ENCODE assay signal across 7 mouse cellular contexts in genomic region chr17:56079921-56080320, GRCm38 (mm10). TPM values are rescaled to one million over a fixed set of nuclear protein-coding genes. Genes with fewer than 3 reads are reported as not detected.
DNase-seq lines count a peak whose midpoint lies in the region; ATAC-seq and TF ChIP-seq lines count a peak whose summit lies in the region.

No protein-coding gene starts in this region.

- H3K27me3 ChIP-seq in hindbrain, embryonic 11.5 days (ENCODE audit: control insufficient read depth, insufficient read depth, low read length): no peaks in the 10 kb centered on the region
- H3K27me3 ChIP-seq in liver, postnatal 0 days (ENCODE audit: insufficient read depth, low read length): no peaks in the 10 kb centered on the region

- ATAC-seq in hindbrain, embryonic 11.5 days (ENCODE audit: low FRiP score): no peak
- no peak for ATAC-seq in liver, postnatal 0 days
- no peak for ATAC-seq in CD4-positive, CD25-positive, alpha-beta regulatory T cell, adult 4 months

- H3K36me3 ChIP-seq in hindbrain, embryonic 11.5 days (ENCODE audit: control insufficient read depth, insufficient read depth, low read length): peaks cover 3% of the 10 kb centered on the region; the same call in 1 of the 2 replicates
- H3K36me3 ChIP-seq in liver, postnatal 0 days (replicated peaks; ENCODE audit: insufficient read depth, low read length): peaks cover 10% of the 10 kb centered on the region

- peak; percentile 16 for DNase-seq in lung, adult 2 months
- DNase-seq in lung, postnatal 14 days: no peak
- peak; percentile 71 for DNase-seq in cerebellum, adult 9-10 months
- no peak for DNase-seq in hindbrain, embryonic 11.5 days (ENCODE audit: low spot score)
- peak; percentile 38 for DNase-seq in liver, postnatal 0 days
- DNase-seq in urinary bladder, postnatal 10 days (ENCODE audit: low spot score): no peak

- no peak for TF ChIP-seq EP300 in liver, postnatal 0 days (IDR thresholded peaks at IDR 0.05; ENCODE audit: low read depth)

- H3K9ac ChIP-seq in hindbrain, embryonic 11.5 days (ENCODE audit: low read depth, low read length): peak overlapping the region; percentile 81
- peak overlapping the region; percentile 91 for H3K9ac ChIP-seq in liver, postnatal 0 days (replicated peaks)

- H3K4me3 ChIP-seq in lung, adult 2 months (replicated peaks; ENCODE audit: extremely low read depth, low read depth, low read length): peak overlapping the region; percentile 89
- peak overlapping the region; percentile 94 for H3K4me3 ChIP-seq in hindbrain, embryonic 11.5 days (ENCODE audit: low read depth, low read length)
- H3K4me3 ChIP-seq in liver, postnatal 0 days (ENCODE audit: low read depth, low read length): peak overlapping the region; percentile 82

- peak overlapping the region; percentile 71; the same call in 1 of the 2 replicates for H3K27ac ChIP-seq in hindbrain, embryonic 11.5 days (ENCODE audit: low read depth, low read length)
- H3K27ac ChIP-seq in liver, postnatal 0 days (ENCODE audit: low read depth): peak overlapping the region; percentile 88

- no peak for TF ChIP-seq POLR2A in lung, adult 2 months (IDR thresholded peaks at IDR 0.05; ENCODE audit: borderline replicate concordance, extremely low read depth, low read depth, low read length)

- TF ChIP-seq CTCF in lung, adult 2 months (IDR thresholded peaks at IDR 0.05; ENCODE audit: insufficient read depth, low read length): no peak
- TF ChIP-seq CTCF in liver, postnatal 0 days (IDR thresholded peaks at IDR 0.05; ENCODE audit: low read depth): no peak

- H3K9me3 ChIP-seq in hindbrain, embryonic 11.5 days (ENCODE audit: control insufficient read depth, low read length): no peaks in the 10 kb centered on the region
- H3K9me3 ChIP-seq in liver, postnatal 0 days (ENCODE audit: low read length): no peaks in the 10 kb centered on the region

- H3K4me2 ChIP-seq in hindbrain, embryonic 11.5 days (replicated peaks; ENCODE audit: low read depth, low read length): peak overlapping the region; percentile 97
- H3K4me2 ChIP-seq in liver, postnatal 0 days (ENCODE audit: low read depth, low read length): peak overlapping the region; percentile 99

- peaks cover 10% of the 10 kb centered on the region for H3K4me1 ChIP-seq in lung, adult 2 months (ENCODE audit: control insufficient read depth, insufficient read depth, low read length)
- peaks cover 2% of the 10 kb centered on the region for H3K4me1 ChIP-seq in hindbrain, embryonic 11.5 days (replicated peaks; ENCODE audit: control insufficient read depth, insufficient read depth, low read length)
- peaks cover 27% of the 10 kb centered on the region for H3K4me1 ChIP-seq in liver, postnatal 0 days (ENCODE audit: insufficient read depth)

- under 1% methylated on average over 11 of the region's 11 CpGs for WGBS in lung, adult 2 months
- WGBS in hindbrain, embryonic 11.5 days: under 1% methylated on average over 11 of the region's 11 CpGs
- WGBS in liver, postnatal 0 days (ENCODE audit: insufficient replicate concordance): under 1% methylated on average over 11 of the region's 11 CpGs

RNA-seq across cellular contexts. Expression of gene Hdgfl2, which starts 0.5 kb away (rescaled TPM):
- polyA plus RNA-seq in lung, adult 2 months (2012; rRNA removed): 44.8 and 47.2 TPM in 2 replicates
- polyA plus RNA-seq in hindbrain, embryonic 11.5 days (2014; fragmentation: Nextera tagmentation; extraction: Ambion mirVana): 100 and 113 TPM in 2 replicates
- 24.8 and 27.7 TPM in 2 replicates for polyA plus RNA-seq in liver, postnatal 0 days (2015; fragmentation: Nextera tagmentation; extraction: Ambion mirVana)
- polyA plus RNA-seq in CD4-positive, CD25-positive, alpha-beta regulatory T cell, adult 4 months (2017; shearing (Covaris generic)): 10 to 100 TPM; 39.4 to 58.4 TPM

RNA-seq across cellular contexts. Expression of gene Ubxn6, which starts 5.1 kb away (rescaled TPM):
- polyA plus RNA-seq in lung, adult 2 months (2012; rRNA removed): 59.3 and 69.3 TPM in 2 replicates
- 50.6 and 51.1 TPM in 2 replicates for polyA plus RNA-seq in hindbrain, embryonic 11.5 days (2014; fragmentation: Nextera tagmentation; extraction: Ambion mirVana)
- polyA plus RNA-seq in liver, postnatal 0 days (2015; fragmentation: Nextera tagmentation; extraction: Ambion mirVana): 19.1 and 20.5 TPM in 2 replicates
- 10 to 100 TPM; 35.0 to 41.5 TPM for polyA plus RNA-seq in CD4-positive, CD25-positive, alpha-beta regulatory T cell, adult 4 months (2017; shearing (Covaris generic))

RNA-seq across cellular contexts. Expression of gene Plin4, which starts 29.7 kb away (rescaled TPM):
- polyA plus RNA-seq in lung, adult 2 months (2012; rRNA removed): 25.2 and 38.9 TPM in 2 replicates
- polyA plus RNA-seq in hindbrain, embryonic 11.5 days (2014; fragmentation: Nextera tagmentation; extraction: Ambion mirVana): 0.07 and 0.09 TPM in 2 replicates
- 0.12 and 0.24 TPM in 2 replicates for polyA plus RNA-seq in liver, postnatal 0 days (2015; fragmentation: Nextera tagmentation; extraction: Ambion mirVana)
- polyA plus RNA-seq in CD4-positive, CD25-positive, alpha-beta regulatory T cell, adult 4 months (2017; shearing (Covaris generic)): not detected

RNA-seq across cellular contexts. Expression of gene Plin5, which starts 37.5 kb away (rescaled TPM):
- 5.5 and 8.6 TPM in 2 replicates for polyA plus RNA-seq in lung, adult 2 months (2012; rRNA removed)
- 0.20 and 0.28 TPM in 2 replicates for polyA plus RNA-seq in hindbrain, embryonic 11.5 days (2014; fragmentation: Nextera tagmentation; extraction: Ambion mirVana)
- 57.3 and 58.4 TPM in 2 replicates for polyA plus RNA-seq in liver, postnatal 0 days (2015; fragmentation: Nextera tagmentation; extraction: Ambion mirVana)
- not detected for polyA plus RNA-seq in CD4-positive, CD25-positive, alpha-beta regulatory T cell, adult 4 months (2017; shearing (Covaris generic))

RNA-seq across cellular contexts. Expression of gene Chaf1a, which starts 39.7 kb away (rescaled TPM):
- 1.6 and 2.3 TPM in 2 replicates for polyA plus RNA-seq in lung, adult 2 months (2012; rRNA removed)
- 16.1 and 18.9 TPM in 2 replicates for polyA plus RNA-seq in hindbrain, embryonic 11.5 days (2014; fragmentation: Nextera tagmentation; extraction: Ambion mirVana)
- 4.9 and 6.5 TPM in 2 replicates for polyA plus RNA-seq in liver, postnatal 0 days (2015; fragmentation: Nextera tagmentation; extraction: Ambion mirVana)
- polyA plus RNA-seq in CD4-positive, CD25-positive, alpha-beta regulatory T cell, adult 4 months (2017; shearing (Covaris generic)): 1 to 10 TPM in 1 of 2 experiments, under 1 TPM in 1; 0.51 to 1.0 TPM

Comparison
In these comparisons a context has a peak if more than half of its experiments do, and no peak if none do; other contexts are left out.
1. DNase-seq: peak in lung, adult 2 months (single experiment), cerebellum, adult 9-10 months (single experiment) and liver, postnatal 0 days (single experiment); none in lung, postnatal 14 days (single experiment), hindbrain, embryonic 11.5 days (single experiment) and urinary bladder, postnatal 10 days (single experiment).
2. RNA of gene Plin4, which starts 29.7 kb away (polyA plus RNA-seq): 25.2 to 38.9 TPM in lung, adult 2 months; 0.12 to 0.24 TPM in liver, postnatal 0 days, 0.07 to 0.09 TPM in hindbrain, embryonic 11.5 days and not detected in CD4-positive, CD25-positive, alpha-beta regulatory T cell, adult 4 months; every median in the first group is over 10 times any median in the second.
3. Peak in every context shown above with its lines, with median percentiles within 50 percentile points of each other: H3K4me3 ChIP-seq.